Mouse (Mus musculus) cerebellum, adult 2 months (tissue): ENCODE measurements around the gene Hist1h1c. TPM values are rescaled to one million over a fixed set of nuclear protein-coding genes. Genes with fewer than 3 reads are reported as not detected.
"Not testable (repeated sequence)": the region's sequence is repeated elsewhere in the genome, so short reads cannot be mapped to it uniquely, and the experiment has no call there.

Experiments used
- DNase-seq, 2 experiments: peaks; one replicate each; pipeline ENCODE4 v3.0.0; 2021
- H3K27ac ChIP-seq: fragments of 200-500 bp; 2 replicates; pipeline ENCODE4 v1.5.1; 2012; ENCODE audit warnings: low read length, control low read depth, inconsistent platforms; ENCODE audit not compliant: insufficient read depth
- H3K27me3 ChIP-seq: fragments of 200-500 bp; 2 replicates; pipeline ENCODE4 v1.6.1; 2012; ENCODE audit warnings: inconsistent platforms, mild to moderate bottlenecking, low read length, moderate library complexity; ENCODE audit not compliant: control insufficient read depth, insufficient read depth
- H3K4me1 ChIP-seq: fragments of 200-500 bp; 2 replicates; pipeline ENCODE4 v1.6.1; 2011; ENCODE audit warnings: low read length; ENCODE audit not compliant: control insufficient read depth, insufficient read depth
- H3K4me3 ChIP-seq: fragments of 200-500 bp; replicated peaks from 2 replicates; pipeline ENCODE3; 2011; ENCODE audit warnings: mild to moderate bottlenecking, low read depth, low read length, control low read depth; ENCODE audit not compliant: insufficient read depth
- CTCF ChIP-seq: fragments of 200-500 bp; IDR thresholded peaks from 2 replicates; pipeline ENCODE4 v1.5.1; 2011; ENCODE audit warnings: low read depth, mild to moderate bottlenecking, control low read depth, low read length, moderate library complexity, borderline replicate concordance; ENCODE audit not compliant: insufficient read depth
- POLR2A ChIP-seq: fragments of 200-500 bp; IDR thresholded peaks from 2 replicates; pipeline ENCODE4 v1.6.1; 2011; ENCODE audit warnings: low read length, control low read depth, borderline replicate concordance; ENCODE audit not compliant: insufficient read depth
- WGBS: fragments of 180-500 bp; shearing (Covaris S2); methylation state at CpG from one replicate; pipeline ENCODE4 v1.1.7; 2018; 5-methylcytosine and 5-hydroxymethylcytosine counted together
- polyA plus RNA-seq: library from polyadenylated mRNA; depleted of rRNA; stranded (reverse); fragments of >200 nt; gene quantifications from 2 replicates; pipeline ENCODE4 v1.2.3, GENCODE M21; 2012

Gene Hist1h1c
- polyA plus RNA-seq, 1 experiment: 34.6 TPM

GRCm38 (mm10) chr13:23751478-23751956 is 12.9 kb downstream of the Hist1h1c start:
- no peak for TF ChIP-seq POLR2A
- TF ChIP-seq CTCF: no peak
- no peak overlapping the region for H3K4me3 ChIP-seq

DNA sequence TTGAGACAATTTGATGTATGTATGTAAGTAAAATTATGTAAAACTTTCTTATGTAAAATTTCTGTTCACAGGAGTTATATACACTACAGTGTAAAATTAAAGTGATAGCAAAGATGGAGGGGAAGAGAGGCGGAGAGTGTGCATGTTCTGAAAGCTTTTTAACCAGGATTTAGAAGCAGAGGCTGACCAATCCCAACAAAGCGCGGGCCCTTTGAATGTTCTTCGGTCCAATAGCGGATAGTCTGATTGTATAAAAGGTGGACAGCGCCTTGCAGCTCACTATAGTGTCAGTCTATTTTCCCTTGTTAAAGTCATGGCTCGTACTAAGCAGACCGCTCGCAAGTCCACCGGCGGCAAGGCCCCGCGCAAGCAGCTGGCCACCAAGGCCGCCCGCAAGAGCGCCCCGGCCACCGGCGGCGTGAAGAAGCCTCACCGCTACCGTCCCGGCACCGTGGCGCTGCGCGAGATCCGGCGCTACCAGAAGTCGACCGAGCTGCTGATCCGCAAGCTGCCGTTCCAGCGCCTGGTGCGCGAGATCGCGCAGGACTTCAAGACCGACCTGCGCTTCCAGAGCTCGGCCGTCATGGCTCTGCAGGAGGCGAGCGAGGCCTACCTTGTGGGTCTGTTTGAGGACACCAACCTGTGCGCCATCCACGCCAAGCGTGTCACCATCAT is 13.6 kb downstream of the Hist1h1c start, which contains the start of gene Hist1h3b:
Gene Hist1h3b, plus strand, starts transcription at position 201 of the 675 bp plus-strand sequence.
- H3K4me3 ChIP-seq, H3K4me1 ChIP-seq, H3K27me3 ChIP-seq: not testable (repeated sequence)
- DNase-seq: peak; percentile 72 to 73
- WGBS: 3% methylated on average over 22 of the region's 47 CpGs
- H3K27ac ChIP-seq: 0 out of 2 replicates have a peak within 1 kb of the TSS, but pooled peaks have one; percentile 23

More at GRCm38 (mm10) chr13:23751478-23751956, 12.9 kb downstream of the Hist1h1c start:
- no peaks in the 10 kb centered on the region for H3K4me1 ChIP-seq
- no peak overlapping the region for H3K27ac ChIP-seq
- DNase-seq: no peak
- 6% methylated on average over 11 of the region's 11 CpGs for WGBS
- H3K27me3 ChIP-seq: no peaks in the 10 kb centered on the region

- no peak overlapping the region for H3K4me3 ChIP-seq
Observed at GRCm38 (mm10) chr13:23752742-23753172, 14.1 kb downstream of the Hist1h1c start.

DNA sequence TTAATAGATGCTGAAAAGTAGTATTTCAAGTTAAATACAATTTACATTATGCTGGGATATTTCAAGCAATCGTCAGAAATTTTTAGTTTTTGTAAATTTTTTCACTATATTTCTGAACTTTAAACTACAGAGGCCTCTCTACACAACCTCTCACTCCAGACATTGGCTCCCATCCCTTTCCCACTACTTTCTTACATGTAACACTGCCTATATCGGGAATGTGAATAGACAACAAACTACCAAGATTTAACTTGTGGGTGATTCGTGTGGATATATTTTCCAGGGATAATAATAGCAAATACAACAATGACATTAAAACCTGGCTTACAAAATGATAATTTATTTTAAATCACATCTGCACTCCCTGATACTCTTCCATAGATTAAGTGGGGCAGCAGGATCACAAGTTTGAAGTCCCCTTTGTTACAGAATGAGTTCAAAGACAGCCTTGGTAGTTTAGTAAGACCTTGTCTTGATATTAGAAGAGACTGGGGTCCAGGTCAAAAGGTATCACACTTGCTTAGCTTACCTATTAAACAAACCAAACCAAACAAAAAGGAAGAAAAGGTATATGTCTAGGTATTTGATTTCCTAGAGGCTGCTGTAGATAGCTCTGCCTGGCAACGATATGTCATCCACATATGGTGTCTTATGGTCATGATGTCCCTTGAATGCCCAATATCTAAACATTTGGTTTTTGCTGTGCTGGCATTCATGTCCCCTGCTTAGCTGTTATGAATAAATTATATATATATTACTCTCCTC is 14.9 kb downstream of the Hist1h1c start:
- H3K27me3 ChIP-seq: no peaks in the 10 kb centered on the region
- 65% methylated on average over 4 of the region's 4 CpGs for WGBS
- H3K4me3 ChIP-seq: no peak overlapping the region
- no peak for TF ChIP-seq CTCF
- no peak for TF ChIP-seq POLR2A
- DNase-seq: no peak
- H3K27ac ChIP-seq: no peak overlapping the region
- no peaks in the 10 kb centered on the region for H3K4me1 ChIP-seq

More at GRCm38 (mm10) chr13:23752742-23753172, 14.1 kb downstream of the Hist1h1c start:
- no peak for TF ChIP-seq POLR2A
- TF ChIP-seq CTCF: no peak
- Histone ChIP-seq H3K27me3 (no peaks in the 10 kb centered on the region), H3K27ac (no peak overlapping the region), H3K4me1 (no peaks in the 10 kb centered on the region)
- DNase-seq: no peak
- 15% methylated on average over 6 of the region's 6 CpGs for WGBS

DNA sequence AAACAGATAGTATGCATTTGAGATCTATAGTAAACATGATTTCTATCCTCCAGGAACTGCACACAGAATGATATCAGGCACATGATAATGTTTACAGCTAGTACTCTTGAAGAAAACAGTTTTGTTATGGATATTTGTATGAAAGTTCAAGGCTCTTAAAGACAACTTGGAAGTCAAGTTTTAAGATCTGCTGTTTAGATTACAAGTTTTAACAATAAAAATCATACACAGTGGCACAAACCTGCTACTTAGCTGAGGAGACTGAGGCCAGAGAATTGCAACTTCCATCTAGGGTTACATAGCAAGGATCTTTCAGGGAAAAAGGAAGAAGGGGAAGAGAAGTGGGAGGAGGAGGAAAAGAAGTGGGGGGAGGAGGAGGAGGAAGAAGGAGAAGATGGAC is 16.4 kb downstream of the Hist1h1c start:
- Histone ChIP-seq H3K27me3 (no peaks in the 10 kb centered on the region), H3K27ac (no peak overlapping the region), H3K4me1 (no peaks in the 10 kb centered on the region), H3K4me3 (no peak overlapping the region)
- DNase-seq: no peak
- no peak for TF ChIP-seq CTCF
- no peak for TF ChIP-seq POLR2A

DNA sequence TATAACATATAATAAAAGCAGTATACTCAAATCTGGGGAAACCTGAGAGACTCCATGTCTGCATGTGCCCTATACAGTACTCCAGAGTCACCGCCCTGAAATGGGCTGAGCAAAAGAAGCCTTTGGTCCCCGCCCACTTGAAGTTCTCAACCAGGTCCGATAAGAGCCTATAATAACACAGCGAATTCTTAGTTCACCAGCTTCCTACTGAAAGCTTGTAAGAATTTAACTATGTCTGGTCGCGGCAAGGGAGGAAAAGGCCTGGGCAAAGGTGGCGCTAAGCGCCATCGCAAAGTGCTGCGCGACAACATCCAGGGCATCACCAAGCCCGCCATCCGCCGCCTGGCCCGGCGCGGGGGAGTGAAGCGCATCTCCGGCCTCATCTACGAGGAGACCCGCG is 18.2 kb downstream of the Hist1h1c start, which contains the start of gene Hist1h4b:
Gene Hist1h4b, plus strand, starts transcription at position 224 of the 400 bp plus-strand sequence.
- peak; percentile 84 to 90 for DNase-seq
- Histone ChIP-seq H3K4me3 (peak within 1 kb of the TSS; percentile 37), H3K27me3 (no peaks in the 10 kb centered on the region), H3K27ac (peak within 1 kb of the TSS; percentile 42), H3K4me1 (no peaks in the 10 kb centered on the region)
- 0% methylated on average over 19 of the region's 22 CpGs for WGBS
- no peak for TF ChIP-seq CTCF
- TF ChIP-seq POLR2A: peak; percentile 77; the same call in 1 of the 2 replicates

- 3% methylated on average over 18 of the region's 23 CpGs for WGBS
- peak in 1 of 2 experiments; percentile 29 for DNase-seq
- H3K27me3 ChIP-seq: no peaks in the 10 kb centered on the region
- peak overlapping the region; percentile 42 for H3K27ac ChIP-seq
- TF ChIP-seq CTCF: no peak
- TF ChIP-seq POLR2A: no peak
- H3K4me1 ChIP-seq: no peaks in the 10 kb centered on the region
- peak overlapping the region; percentile 23 for H3K4me3 ChIP-seq
Observed at GRCm38 (mm10) chr13:23757211-23757773, 18.7 kb downstream of the Hist1h1c start.
